In the genomic region with DNA sequence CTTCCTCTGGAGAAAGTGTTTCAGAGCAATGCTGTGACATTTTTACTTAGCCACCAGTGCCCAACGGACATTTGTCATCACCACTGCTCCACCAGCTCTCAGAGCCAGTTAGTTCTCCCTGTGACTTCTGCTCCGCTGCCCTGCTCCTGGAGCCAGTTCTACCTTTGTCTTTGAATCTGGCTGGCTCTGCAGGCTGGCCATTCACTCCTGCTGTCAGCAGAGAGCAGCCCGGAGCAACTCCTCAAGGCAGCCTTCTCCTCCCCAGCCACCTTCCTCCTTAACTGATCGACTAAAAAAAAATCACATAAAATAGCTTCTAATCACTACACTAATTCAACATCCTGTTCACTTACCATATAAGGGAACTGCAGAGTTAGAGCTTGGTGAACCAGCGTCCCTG, we compare ENCODE assay signal across 17 mouse cellular contexts.
DNase-seq lines count a peak whose midpoint lies in the region; ATAC-seq and TF ChIP-seq lines count a peak whose summit lies in the region.
"Had no signal": no experiment of that assay in that cellular context is flagged by ENCODE, and none has a peak within 500 bp of the region (broad histone marks: within the 10 kb centered on the region; RNA-seq: fewer than 3 reads in every experiment).

No protein-coding gene starts in this region.

- no peak for TF ChIP-seq POLR2A in cortical plate, adult 2 months (IDR thresholded peaks at IDR 0.05; ENCODE audit: extremely low read depth, insufficient read depth, low read length)

- no peaks in the 10 kb centered on the region for H3K36me3 ChIP-seq in heart, postnatal 0 days (replicated peaks; ENCODE audit: control insufficient read depth, insufficient read depth, low read length)
- H3K36me3 ChIP-seq: G1E; hindbrain, embryonic 12.5 days; midbrain, embryonic 12.5 days; stomach, embryonic 15.5 days had no signal

- no peak overlapping the region for H3K9ac ChIP-seq in heart, postnatal 0 days (replicated peaks; ENCODE audit: low read depth, low read length)
- H3K9ac ChIP-seq: hindbrain, embryonic 12.5 days; liver, embryonic 14.5 days; midbrain, embryonic 12.5 days; stomach, embryonic 15.5 days had no signal

- peak; percentile 33; the same call in 1 of the 2 replicates for ATAC-seq in heart, postnatal 0 days (ENCODE audit: insufficient read depth, low read depth)

- intact Hi-C loops in gastrocnemius, adult 2 months (cut with DNase I), result no loop called here

- no peaks in the 10 kb centered on the region for H3K4me1 ChIP-seq in cortical plate, adult 2 months (ENCODE audit: control insufficient read depth, insufficient read depth, low read length)
- H3K4me1 ChIP-seq in heart, postnatal 0 days (ENCODE audit: control insufficient read depth, insufficient read depth), result 0 out of 2 replicates have a peak, but pooled peaks cover 9% of the 10 kb centered on the region
- H3K4me1 ChIP-seq: hindbrain, embryonic 12.5 days; midbrain, embryonic 12.5 days; stomach, embryonic 15.5 days had no signal

- TF ChIP-seq CTCF in gastrocnemius, adult 2 months (IDR thresholded peaks at IDR 0.05), result 0 out of 2 replicates have a peak, but pooled peaks have one; percentile 3
- TF ChIP-seq CTCF in layer of hippocampus, adult 2 months (conservative IDR thresholded peaks at IDR 0.05), result peak; percentile 47
- peak; percentile 9; the same call in 1 of the 2 replicates for TF ChIP-seq CTCF in cortical plate, adult 2 months (IDR thresholded peaks at IDR 0.05; ENCODE audit: extremely low read depth, insufficient read depth, low read length)
- peak; percentile 36; the same call in 1 of the 2 replicates for TF ChIP-seq CTCF in heart, postnatal 0 days (IDR thresholded peaks at IDR 0.05; ENCODE audit: low read depth)

- H3K27me3 ChIP-seq in heart, postnatal 0 days (ENCODE audit: control insufficient read depth, insufficient read depth, low read length), result no peaks in the 10 kb centered on the region
- H3K27me3 ChIP-seq: hindbrain, embryonic 12.5 days; midbrain, embryonic 12.5 days; stomach, embryonic 15.5 days had no signal

- H3K9me3 ChIP-seq in heart, postnatal 0 days (replicated peaks; ENCODE audit: control insufficient read depth, low read length), result no peaks in the 10 kb centered on the region
- H3K9me3 ChIP-seq: G1E; hindbrain, embryonic 12.5 days; midbrain, embryonic 12.5 days; stomach, embryonic 15.5 days had no signal

- H3K27ac ChIP-seq in gastrocnemius, adult 2 months, result no peak overlapping the region
- H3K27ac ChIP-seq in layer of hippocampus, adult 2 months, result no peak overlapping the region
- H3K27ac ChIP-seq in cortical plate, adult 2 months (ENCODE audit: insufficient read depth, low read length), result no peak overlapping the region
- peak overlapping the region; percentile 69 for H3K27ac ChIP-seq in heart, postnatal 0 days (ENCODE audit: low read depth)
- H3K27ac ChIP-seq: hindbrain, embryonic 12.5 days; liver, embryonic 14.5 days; midbrain, embryonic 12.5 days; stomach, embryonic 15.5 days had no signal

- no peak for DNase-seq in gastrocnemius, adult 2 months
- DNase-seq in gastrocnemius, postnatal 25 days, result no peak
- DNase-seq in layer of hippocampus, adult 2 months (ENCODE audit: low spot score in 2 of 2), result no peak
- DNase-seq in layer of hippocampus, postnatal 10 days (ENCODE audit: low spot score in 2 of 2), result no peak
- DNase-seq in heart, postnatal 0 days (ENCODE audit: low spot score), result peak; percentile 43
- DNase-seq in T-cell, adult 2 months (ENCODE audit: low spot score), result no peak
- DNase-seq: adrenal gland, postnatal 25 days; gastrocnemius, postnatal 14 days; kidney, adult 2 months; thymus, postnatal 4 days had no signal

- H3K4me3 ChIP-seq in gastrocnemius, adult 2 months, result no peak overlapping the region
- no peak overlapping the region for H3K4me3 ChIP-seq in layer of hippocampus, adult 2 months
- H3K4me3 ChIP-seq in cortical plate, adult 2 months (ENCODE audit: insufficient read depth, low read length), result no peak overlapping the region
- H3K4me3 ChIP-seq in heart, postnatal 0 days (ENCODE audit: low read depth, low read length), result no peak overlapping the region
- H3K4me3 ChIP-seq: erythroblast, embryonic 14.5 days; hindbrain, embryonic 12.5 days; midbrain, embryonic 12.5 days; stomach, embryonic 15.5 days had no signal

- no peak overlapping the region for H3K4me2 ChIP-seq in heart, postnatal 0 days (ENCODE audit: low read depth, low read length)
- H3K4me2 ChIP-seq: hindbrain, embryonic 12.5 days; midbrain, embryonic 12.5 days; stomach, embryonic 15.5 days had no signal

- WGBS in heart, postnatal 0 days, result 15% methylated on average over 5 of the region's 5 CpGs

- no peak for TF ChIP-seq EP300 in heart, postnatal 0 days (IDR thresholded peaks at IDR 0.05; ENCODE audit: low read depth)
